Mouse (Mus musculus) C2C12 (cell line): Measurements from ENCODE around the gene Eepd1.

Source experiments
- CTCF ChIP-seq: IDR thresholded peaks from one replicate; pipeline ENCODE4 v1.5.1; 2011; ENCODE audit not compliant: control insufficient read depth, insufficient read depth, insufficient read length
- MYOG ChIP-seq: IDR thresholded peaks from one replicate; pipeline ENCODE4 v1.6.1; 2011; ENCODE audit not compliant: control insufficient read depth, insufficient read length; ENCODE audit errors: extremely low read depth
- USF1 ChIP-seq: IDR thresholded peaks from one replicate; pipeline ENCODE4 v1.6.1; 2011; ENCODE audit warnings: low read depth, mild to moderate bottlenecking, control low read depth, moderate library complexity

DNA sequence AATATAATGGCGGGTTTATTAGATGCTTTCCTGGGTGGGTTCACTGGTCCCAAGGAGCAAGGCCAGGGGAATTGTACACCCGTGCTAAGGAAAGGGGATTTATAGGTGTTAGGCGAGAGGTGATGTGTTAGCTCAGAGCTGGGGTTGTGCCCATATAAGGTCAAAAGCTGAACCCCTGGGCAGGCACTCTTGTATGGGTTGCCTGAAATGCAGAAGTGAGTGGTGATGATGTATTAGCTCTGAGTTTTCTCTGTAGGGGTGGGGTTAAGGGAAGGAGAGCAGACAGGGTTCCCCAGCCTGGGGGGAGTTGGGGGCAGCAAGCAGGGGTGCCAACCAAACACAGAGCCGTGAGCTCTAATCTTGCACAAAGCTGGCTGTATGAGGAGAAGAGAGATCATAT lies 60.0 kb downstream of the Eepd1 start:
- TF ChIP-seq CTCF (no peak), MYOG (no peak), USF1 (no peak)
